ENCODE assay signal across 29 mouse cellular contexts in genomic region chr3:109008180-109008579, GRCm38 (mm10). TPM values are rescaled to one million over a fixed set of nuclear protein-coding genes. Genes with fewer than 3 reads are reported as not detected.
DNase-seq lines count a peak whose midpoint lies in the region; ATAC-seq lines count a peak whose summit lies in the region.
"Had no signal": no experiment of that assay in that cellular context is flagged by ENCODE, and none has a peak within 500 bp of the region (broad histone marks: within the 10 kb centered on the region; RNA-seq: fewer than 3 reads in every experiment).

No protein-coding gene starts in this region.

- ATAC-seq in common myeloid progenitor, adult 5-6 weeks (replicated peaks; ENCODE audit: low read depth, poor library complexity, severe bottlenecking) = peak; percentile 48
- peak; percentile 77 for ATAC-seq in megakaryocyte, adult 5-6 weeks (ENCODE audit: poor library complexity, severe bottlenecking)
- ATAC-seq in forebrain, embryonic 13.5 days = no peak
- ATAC-seq: activated CD4-positive, CD25-positive, alpha-beta regulatory T cell, adult 4 months; CD4-positive, CD25-positive, alpha-beta regulatory T cell, adult 4 months; forebrain, embryonic 15.5 days; forebrain, postnatal 0 days; Patski had no signal

- no peak overlapping the region for H3K4me2 ChIP-seq in forebrain, embryonic 13.5 days
- H3K4me2 ChIP-seq: embryonic facial prominence, embryonic 13.5 days; embryonic facial prominence, embryonic 15.5 days; forebrain, embryonic 12.5 days; forebrain, embryonic 15.5 days had no signal

- no peaks in the 10 kb centered on the region for H3K4me1 ChIP-seq in forebrain, embryonic 13.5 days
- H3K4me1 ChIP-seq: forebrain, embryonic 10.5 days; forebrain, embryonic 12.5 days; forebrain, embryonic 15.5 days had no signal

- no peak overlapping the region for H3K9ac ChIP-seq in forebrain, embryonic 13.5 days
- H3K9ac ChIP-seq: embryonic facial prominence, embryonic 13.5 days; embryonic facial prominence, embryonic 15.5 days; forebrain, embryonic 12.5 days; forebrain, embryonic 15.5 days; forebrain, postnatal 0 days had no signal

- WGBS in forebrain, embryonic 13.5 days = 96% methylated on average over 5 of the region's 5 CpGs

- H3K27ac ChIP-seq in forebrain, embryonic 13.5 days = no peak overlapping the region
- H3K27ac ChIP-seq: embryonic facial prominence, embryonic 13.5 days; embryonic facial prominence, embryonic 15.5 days; forebrain, embryonic 10.5 days; forebrain, embryonic 12.5 days; forebrain, embryonic 15.5 days had no signal

- H3K9me3 ChIP-seq in forebrain, embryonic 13.5 days (replicated peaks) = no peaks in the 10 kb centered on the region
- H3K9me3 ChIP-seq: embryonic facial prominence, embryonic 13.5 days; embryonic facial prominence, embryonic 15.5 days; forebrain, embryonic 10.5 days; forebrain, embryonic 12.5 days; forebrain, embryonic 15.5 days; G1E had no signal

- no peak overlapping the region for H3K4me3 ChIP-seq in forebrain, embryonic 13.5 days
- H3K4me3 ChIP-seq: embryonic facial prominence, embryonic 13.5 days; embryonic facial prominence, embryonic 15.5 days; erythroblast, embryonic 14.5 days; forebrain, embryonic 10.5 days; forebrain, embryonic 12.5 days; forebrain, embryonic 15.5 days had no signal

- peak; percentile 46 for DNase-seq in 416B (ENCODE audit: low read depth)
- DNase-seq in splenic B cell, adult 2 months (ENCODE audit: low read depth, low spot score) = peak; percentile 15
- no peak for DNase-seq in lung, adult 18-20 months
- no peak for DNase-seq in urinary bladder, postnatal 36 days (ENCODE audit: low spot score in 2 of 2)
- DNase-seq: adrenal gland, adult 8-10 months; adrenal gland, postnatal 14 days; adrenal gland, postnatal 36 days; B cell, adult 2 months; cerebellum, adult 11-12 months; cerebellum, adult 2 months; cerebellum, adult 9-10 months; cerebellum, postnatal 10 days; cerebellum, postnatal 25 days; embryo, embryonic 11 days; forebrain, postnatal 0 days had no signal

- H3K36me3 ChIP-seq in splenic B cell, adult 2 months (ENCODE audit: control insufficient read depth, insufficient read depth, low read length, poor library complexity, severe bottlenecking) = no peaks in the 10 kb centered on the region
- no peaks in the 10 kb centered on the region for H3K36me3 ChIP-seq in forebrain, embryonic 13.5 days (ENCODE audit: poor library complexity, severe bottlenecking)
- H3K36me3 ChIP-seq: embryonic facial prominence, embryonic 13.5 days; embryonic facial prominence, embryonic 15.5 days; forebrain, embryonic 10.5 days; forebrain, embryonic 12.5 days; forebrain, embryonic 15.5 days; G1E had no signal

- no peaks in the 10 kb centered on the region for H3K27me3 ChIP-seq in splenic B cell, adult 2 months (ENCODE audit: control insufficient read depth, insufficient read depth, low read length, poor library complexity, severe bottlenecking)
- H3K27me3 ChIP-seq in forebrain, embryonic 13.5 days = no peaks in the 10 kb centered on the region
- H3K27me3 ChIP-seq: CH12.LX; embryonic facial prominence, embryonic 13.5 days; embryonic facial prominence, embryonic 15.5 days; forebrain, embryonic 12.5 days; forebrain, embryonic 15.5 days; Patski had no signal

RNA-seq across cellular contexts. Expression of gene Fam102b, which starts 19.2 kb away (rescaled TPM):
- 18.9 and 21.0 TPM in 2 replicates for total RNA-seq in common myeloid progenitor, adult 5-6 weeks (2017)
- 30.7 and 33.5 TPM in 2 replicates for total RNA-seq in megakaryocyte, adult 5-6 weeks (2015)
- total RNA-seq in megakaryocyte, adult 5-6 weeks (2017) = 41.3 and 42.0 TPM in 2 replicates
- polyA plus RNA-seq in forebrain, embryonic 13.5 days (2015; fragmentation: Nextera tagmentation; extraction: Ambion mirVana) = 6.3 and 6.7 TPM in 2 replicates
- polyA plus RNA-seq: erythroblast, embryonic 14.5 days had no signal

Comparison
In these comparisons a context has a peak if more than half of its experiments do, and no peak if none do; other contexts are left out.
1. DNase-seq: peak in 416B (single experiment) and splenic B cell, adult 2 months (single experiment); none in lung, adult 18-20 months (0 of 2) and urinary bladder, postnatal 36 days (0 of 2).